Mouse (Mus musculus): ENCODE data around the gene Rnf169.

Rnf169 gene

GRCm38 (mm10) chr7:99944520-99944919, 35.7 kb downstream of the Rnf169 start:
- DNase-seq, result no peak

GRCm38 (mm10) chr7:99940669-99941068, 39.6 kb downstream of the Rnf169 start:
- no peak for DNase-seq

- DNase-seq, result no peak
Measured at GRCm38 (mm10) chr7:99935758-99936157, 44.5 kb downstream of the Rnf169 start.

- peak; percentile 55 for DNase-seq
Measured at GRCm38 (mm10) chr7:99926916-99927714, 53.1 kb downstream of the Rnf169 start.

GRCm38 (mm10) chr7:99920416-99920815, 59.8 kb downstream of the Rnf169 start:
- DNase-seq, result no peak

GRCm38 (mm10) chr7:99919971-99920370, 60.3 kb downstream of the Rnf169 start:
- no peak for DNase-seq

GRCm38 (mm10) chr7:99919164-99919563, 61.1 kb downstream of the Rnf169 start:
- no peak for DNase-seq

- DNase-seq, result peak; percentile 9
Measured at GRCm38 (mm10) chr7:99917320-99917844, 62.9 kb downstream of the Rnf169 start.

- peak; percentile 17 for DNase-seq
Measured at GRCm38 (mm10) chr7:99916741-99917319, 63.4 kb downstream of the Rnf169 start.

- no peak for DNase-seq
Measured at GRCm38 (mm10) chr7:99915511-99915910, 64.7 kb downstream of the Rnf169 start.

- DNase-seq, result no peak
Measured at GRCm38 (mm10) chr7:99914316-99914715, 65.9 kb downstream of the Rnf169 start.

- no peak for DNase-seq
Measured at GRCm38 (mm10) chr7:99911038-99911437, 69.2 kb downstream of the Rnf169 start.

- no peak for DNase-seq
Measured at GRCm38 (mm10) chr7:99907463-99907862, 72.8 kb downstream of the Rnf169 start.

- DNase-seq, result no peak
Measured at GRCm38 (mm10) chr7:99906346-99906745, 73.9 kb downstream of the Rnf169 start.

GRCm38 (mm10) chr7:99904421-99905005, 75.7 kb downstream of the Rnf169 start:
- no peak for DNase-seq

- no peak for DNase-seq
Measured at GRCm38 (mm10) chr7:99902918-99903665, 77.2 kb downstream of the Rnf169 start.

- no peak for DNase-seq
Measured at GRCm38 (mm10) chr7:99902208-99902607, 78.0 kb downstream of the Rnf169 start.

GRCm38 (mm10) chr7:99896905-99897304, 83.3 kb downstream of the Rnf169 start:
- DNase-seq, result no peak

- DNase-seq, result no peak
Measured at GRCm38 (mm10) chr7:99894478-99894877, 85.8 kb downstream of the Rnf169 start.

GRCm38 (mm10) chr7:99893967-99894366, 86.3 kb downstream of the Rnf169 start:
- no peak for DNase-seq

GRCm38 (mm10) chr7:99892351-99892750, 87.9 kb downstream of the Rnf169 start:
- DNase-seq, result no peak

- DNase-seq, result no peak
Measured at GRCm38 (mm10) chr7:99891471-99891870, 88.8 kb downstream of the Rnf169 start.

GRCm38 (mm10) chr7:99890168-99890755, 90.0 kb downstream of the Rnf169 start:
- DNase-seq, result no peak

All from kidney, adult 11 months (tissue).